Comparison of ENCODE assay signal across 16 mouse cellular contexts in genomic region chr5:13428702-13429101, GRCm38 (mm10).
A peak's percentile ranks its signal among the peaks of the same experiment; 100 is the strongest.
DNase-seq lines count a peak whose midpoint lies in the region; ATAC-seq and TF ChIP-seq lines count a peak whose summit lies in the region.
"Had no signal": no experiment of that assay in that cellular context is flagged by ENCODE, and none has a peak within 500 bp of the region (broad histone marks: within the 10 kb centered on the region; RNA-seq: fewer than 3 reads in every experiment).

No protein-coding gene starts in this region.

- TF ChIP-seq CTCF in lung, embryonic 14.5 days (IDR thresholded peaks at IDR 0.05; ENCODE audit: low read depth), result no peak

- no peak overlapping the region for H3K4me3 ChIP-seq in lung, embryonic 14.5 days (ENCODE audit: low read depth, low read length)
- H3K4me3 ChIP-seq: left cerebral cortex, adult 2 months; megakaryocyte, embryonic 14.5 days; myocyte had no signal

- H3K9ac ChIP-seq in lung, embryonic 14.5 days, result no peak overlapping the region

- no peaks in the 10 kb centered on the region for H3K9me3 ChIP-seq in lung, embryonic 14.5 days (ENCODE audit: low read depth, low read length)
- H3K9me3 ChIP-seq: megakaryocyte, embryonic 14.5 days had no signal

- no peak overlapping the region for H3K4me2 ChIP-seq in lung, embryonic 14.5 days
- H3K4me2 ChIP-seq: liver, embryonic 11.5 days had no signal

- WGBS in lung, embryonic 14.5 days, result 24% methylated on average over 1 of the region's 1 CpGs

- H3K4me1 ChIP-seq in lung, embryonic 14.5 days (ENCODE audit: insufficient read depth), result no peaks in the 10 kb centered on the region
- H3K4me1 ChIP-seq: megakaryocyte, embryonic 14.5 days had no signal

- H3K27me3 ChIP-seq in lung, embryonic 14.5 days (ENCODE audit: insufficient read depth, low read length), result no peaks in the 10 kb centered on the region
- H3K27me3 ChIP-seq: megakaryocyte, embryonic 14.5 days had no signal

- peak; percentile 73 for ATAC-seq in cerebellum, adult (ENCODE audit: insufficient number of reproducible peaks, low FRiP score, low TSS enrichment)
- no peak; the same call in 1 of the 2 replicates for ATAC-seq in lung, embryonic 14.5 days (ENCODE audit: insufficient read depth)
- ATAC-seq: inflammation-experienced regulatory T-cells, adult 6 months had no signal

- H3K36me3 ChIP-seq in lung, embryonic 14.5 days (ENCODE audit: insufficient read depth), result no peaks in the 10 kb centered on the region

- DNase-seq in cerebellum, postnatal 4 days (ENCODE audit: low spot score in 2 of 2), result no peak
- DNase-seq in heart, adult 8-10 months (ENCODE audit: low spot score), result peak; percentile 3
- no peak for DNase-seq in heart, adult 9 months (ENCODE audit: low spot score in 2 of 2)
- DNase-seq in lung, embryonic 14.5 days, result peak; percentile 84
- no peak for DNase-seq in lung, postnatal 25 days (ENCODE audit: low spot score)
- DNase-seq in cerebellum, postnatal 10 days, result peak; percentile 62 to 70
- no peak for DNase-seq in gastrocnemius, adult 8-10 months (ENCODE audit: low spot score in 2 of 2)
- DNase-seq: heart, postnatal 14 days; right cerebral cortex, postnatal 14 days; thymus, postnatal 25 days had no signal

- H3K27ac ChIP-seq in lung, embryonic 14.5 days (ENCODE audit: low read depth), result no peak overlapping the region
- H3K27ac ChIP-seq: left cerebral cortex, adult 2 months had no signal

Comparison
In these comparisons a context has a peak if more than half of its experiments do, and no peak if none do; other contexts are left out.
1. DNase-seq: peak in heart, adult 8-10 months (single experiment), lung, embryonic 14.5 days (single experiment) and cerebellum, postnatal 10 days (2 of 2); none in cerebellum, postnatal 4 days (0 of 2), heart, adult 9 months (0 of 2), lung, postnatal 25 days (single experiment) and gastrocnemius, adult 8-10 months (0 of 2).